Mouse (Mus musculus): Measurements from ENCODE around the gene Pgpep1. TPM values are rescaled to one million over a fixed set of nuclear protein-coding genes. Genes with fewer than 3 reads are reported as not detected.

Pgpep1 gene
- 246 and 268 TPM in 2 replicates for polyA plus RNA-seq (2014; fragmentation: Nextera tagmentation; extraction: Ambion mirVana)

GRCm38 (mm10) chr8:70660273-70660725, at the start of gene Pgpep1:
Gene Pgpep1, minus strand, starts transcription at chr8:70660388.
- WGBS: 4% methylated on average over 14 of the region's 14 CpGs
- DNase-seq (ENCODE audit: low spot score) (peak; percentile 47), ATAC-seq (ENCODE audit: insufficient read depth, low FRiP score, low TSS enrichment) (peak; percentile 18; the same call in 1 of the 2 replicates)
- no peaks in the 10 kb centered on the region for H3K9me3 ChIP-seq (ENCODE audit: control insufficient read depth, low read length)
- H3K4me3 ChIP-seq (ENCODE audit: low read depth, low read length): peak within 1 kb of the TSS; percentile 85
- peak within 1 kb of the TSS; percentile 90 for H3K4me2 ChIP-seq (ENCODE audit: low read depth)
- H3K9ac ChIP-seq (ENCODE audit: low read length): peak within 1 kb of the TSS; percentile 95
- no peaks in the 10 kb centered on the region for H3K36me3 ChIP-seq (ENCODE audit: control insufficient read depth, insufficient read depth, low read length)
- no peaks in the 10 kb centered on the region for H3K27me3 ChIP-seq (ENCODE audit: control insufficient read depth, insufficient read depth, low read length)
- H3K4me1 ChIP-seq (ENCODE audit: control insufficient read depth, insufficient read depth, low read length): peaks cover 24% of the 10 kb centered on the region
- peak within 1 kb of the TSS; percentile 96 for H3K27ac ChIP-seq (ENCODE audit: low read depth, low read length)

GRCm38 (mm10) chr8:70709794-70710193, 49.6 kb upstream of the Pgpep1 start:
- Histone ChIP-seq H3K4me3 (ENCODE audit: low read depth, low read length) (no peak overlapping the region), H3K9ac (ENCODE audit: low read length) (no peak overlapping the region), H3K27me3 (ENCODE audit: control insufficient read depth, insufficient read depth, low read length) (no peaks in the 10 kb centered on the region), H3K4me1 (ENCODE audit: control insufficient read depth, insufficient read depth, low read length) (no peaks in the 10 kb centered on the region), H3K27ac (ENCODE audit: low read depth, low read length) (no peak overlapping the region), H3K4me2 (ENCODE audit: low read depth) (no peak overlapping the region), H3K36me3 (ENCODE audit: control insufficient read depth, insufficient read depth, low read length) (no peaks in the 10 kb centered on the region), H3K9me3 (ENCODE audit: control insufficient read depth, low read length) (no peaks in the 10 kb centered on the region)
- no peak for ATAC-seq (ENCODE audit: insufficient read depth, low FRiP score, low TSS enrichment)
- 92% methylated on average over 9 of the region's 9 CpGs for WGBS
- no peak for DNase-seq (ENCODE audit: low spot score)

GRCm38 (mm10) chr8:70708281-70708680, 48.1 kb upstream of the Pgpep1 start:
- Histone ChIP-seq H3K36me3 (ENCODE audit: control insufficient read depth, insufficient read depth, low read length) (no peaks in the 10 kb centered on the region), H3K4me1 (ENCODE audit: control insufficient read depth, insufficient read depth, low read length) (no peaks in the 10 kb centered on the region), H3K27ac (ENCODE audit: low read depth, low read length) (no peak overlapping the region), H3K9ac (ENCODE audit: low read length) (no peak overlapping the region), H3K4me3 (ENCODE audit: low read depth, low read length) (no peak overlapping the region), H3K9me3 (ENCODE audit: control insufficient read depth, low read length) (no peaks in the 10 kb centered on the region), H3K27me3 (ENCODE audit: control insufficient read depth, insufficient read depth, low read length) (no peaks in the 10 kb centered on the region), H3K4me2 (ENCODE audit: low read depth) (no peak overlapping the region)
- ATAC-seq (ENCODE audit: insufficient read depth, low FRiP score, low TSS enrichment) (no peak), DNase-seq (ENCODE audit: low spot score) (no peak)
- 88% methylated on average over 14 of the region's 14 CpGs for WGBS

- Histone ChIP-seq H3K36me3 (ENCODE audit: control insufficient read depth, insufficient read depth, low read length) (no peaks in the 10 kb centered on the region), H3K4me1 (ENCODE audit: control insufficient read depth, insufficient read depth, low read length) (peaks cover 9% of the 10 kb centered on the region), H3K9ac (ENCODE audit: low read length) (no peak within 1 kb of the TSS), H3K4me3 (ENCODE audit: low read depth, low read length) (peak within 1 kb of the TSS; percentile 10), H3K27me3 (ENCODE audit: control insufficient read depth, insufficient read depth, low read length) (no peaks in the 10 kb centered on the region), H3K4me2 (ENCODE audit: low read depth) (peak within 1 kb of the TSS; percentile 49), H3K9me3 (ENCODE audit: control insufficient read depth, low read length) (no peaks in the 10 kb centered on the region), H3K27ac (ENCODE audit: low read depth, low read length) (no peak within 1 kb of the TSS)
- DNase-seq (ENCODE audit: low spot score) (no peak), ATAC-seq (ENCODE audit: insufficient read depth, low FRiP score, low TSS enrichment) (no peak)
- 88% methylated on average over 3 of the region's 3 CpGs for WGBS
Observed at GRCm38 (mm10) chr8:70703287-70703686, 43.1 kb upstream of the Pgpep1 start, which contains the start of gene Iqcn. Gene Iqcn, plus strand, starts transcription at chr8:70703457.

- H3K27ac ChIP-seq (ENCODE audit: low read depth, low read length): no peak overlapping the region
- H3K27me3 ChIP-seq (ENCODE audit: control insufficient read depth, insufficient read depth, low read length): no peaks in the 10 kb centered on the region
- H3K4me2 ChIP-seq (ENCODE audit: low read depth): peak overlapping the region; percentile 49; the same call in 1 of the 2 replicates
- no peaks in the 10 kb centered on the region for H3K36me3 ChIP-seq (ENCODE audit: control insufficient read depth, insufficient read depth, low read length)
- WGBS: 94% methylated on average over 3 of the region's 3 CpGs
- no peaks in the 10 kb centered on the region for H3K9me3 ChIP-seq (ENCODE audit: control insufficient read depth, low read length)
- no peak overlapping the region for H3K4me3 ChIP-seq (ENCODE audit: low read depth, low read length)
- DNase-seq (ENCODE audit: low spot score): no peak
- peaks cover 13% of the 10 kb centered on the region for H3K4me1 ChIP-seq (ENCODE audit: control insufficient read depth, insufficient read depth, low read length)
- ATAC-seq (ENCODE audit: insufficient read depth, low FRiP score, low TSS enrichment): no peak
- no peak overlapping the region for H3K9ac ChIP-seq (ENCODE audit: low read length)
Observed at GRCm38 (mm10) chr8:70702842-70703182, 42.6 kb upstream of the Pgpep1 start.

GRCm38 (mm10) chr8:70701982-70702841, 42.0 kb upstream of the Pgpep1 start:
- 83% methylated on average over 2 of the region's 2 CpGs for WGBS
- H3K4me3 ChIP-seq (ENCODE audit: low read depth, low read length): peak overlapping the region; percentile 10

GRCm38 (mm10) chr8:70701048-70701981, 41.1 kb upstream of the Pgpep1 start:
- peaks cover 24% of the 10 kb centered on the region for H3K4me1 ChIP-seq (ENCODE audit: control insufficient read depth, insufficient read depth, low read length)
- H3K27me3 ChIP-seq (ENCODE audit: control insufficient read depth, insufficient read depth, low read length): no peaks in the 10 kb centered on the region
- H3K9me3 ChIP-seq (ENCODE audit: control insufficient read depth, low read length): no peaks in the 10 kb centered on the region
- ATAC-seq (ENCODE audit: insufficient read depth, low FRiP score, low TSS enrichment) (no peak), DNase-seq (ENCODE audit: low spot score) (no peak)
- H3K27ac ChIP-seq (ENCODE audit: low read depth, low read length): peak overlapping the region; percentile 98; the same call in 1 of the 2 replicates
- peak overlapping the region; percentile 83 for H3K4me3 ChIP-seq (ENCODE audit: low read depth, low read length)
- H3K36me3 ChIP-seq (ENCODE audit: control insufficient read depth, insufficient read depth, low read length): no peaks in the 10 kb centered on the region
- peak overlapping the region; percentile 49 for H3K4me2 ChIP-seq (ENCODE audit: low read depth)
- 57% methylated on average over 10 of the region's 10 CpGs for WGBS
- H3K9ac ChIP-seq (ENCODE audit: low read length): peak overlapping the region; percentile 83

More at GRCm38 (mm10) chr8:70701982-70702841, 42.0 kb upstream of the Pgpep1 start:
- Histone ChIP-seq H3K36me3 (ENCODE audit: control insufficient read depth, insufficient read depth, low read length) (no peaks in the 10 kb centered on the region), H3K4me1 (ENCODE audit: control insufficient read depth, insufficient read depth, low read length) (peaks cover 15% of the 10 kb centered on the region), H3K9ac (ENCODE audit: low read length) (no peak overlapping the region), H3K27ac (ENCODE audit: low read depth, low read length) (no peak overlapping the region), H3K9me3 (ENCODE audit: control insufficient read depth, low read length) (no peaks in the 10 kb centered on the region), H3K27me3 (ENCODE audit: control insufficient read depth, insufficient read depth, low read length) (no peaks in the 10 kb centered on the region), H3K4me2 (ENCODE audit: low read depth) (peak overlapping the region; percentile 49)
- ATAC-seq (ENCODE audit: insufficient read depth, low FRiP score, low TSS enrichment) (no peak), DNase-seq (ENCODE audit: low spot score) (no peak)

- peak overlapping the region; percentile 98 for H3K27ac ChIP-seq (ENCODE audit: low read depth, low read length)
- H3K36me3 ChIP-seq (ENCODE audit: control insufficient read depth, insufficient read depth, low read length): no peaks in the 10 kb centered on the region
- peak overlapping the region; percentile 83 for H3K4me3 ChIP-seq (ENCODE audit: low read depth, low read length)
- peak overlapping the region; percentile 49 for H3K4me2 ChIP-seq (ENCODE audit: low read depth)
- DNase-seq (ENCODE audit: low spot score) (peak; percentile 95), ATAC-seq (ENCODE audit: insufficient read depth, low FRiP score, low TSS enrichment) (no peak)
- H3K9me3 ChIP-seq (ENCODE audit: control insufficient read depth, low read length): no peaks in the 10 kb centered on the region
- H3K4me1 ChIP-seq (ENCODE audit: control insufficient read depth, insufficient read depth, low read length): peaks cover 31% of the 10 kb centered on the region
- WGBS: under 1% methylated on average over 20 of the region's 20 CpGs
- H3K27me3 ChIP-seq (ENCODE audit: control insufficient read depth, insufficient read depth, low read length): no peaks in the 10 kb centered on the region
- peak overlapping the region; percentile 83 for H3K9ac ChIP-seq (ENCODE audit: low read length)
Observed at GRCm38 (mm10) chr8:70700555-70700922, 40.4 kb upstream of the Pgpep1 start.
